Mouse (Mus musculus): ENCODE data around the gene Csf2rb2. TPM values are rescaled to one million over a fixed set of nuclear protein-coding genes. Genes with fewer than 3 reads are reported as not detected.
A peak's percentile ranks its signal among the peaks of the same experiment; 100 is the strongest.

Csf2rb2 gene
- polyA plus RNA-seq, 1 experiment from 2014 or later = 0.17 TPM

DNA sequence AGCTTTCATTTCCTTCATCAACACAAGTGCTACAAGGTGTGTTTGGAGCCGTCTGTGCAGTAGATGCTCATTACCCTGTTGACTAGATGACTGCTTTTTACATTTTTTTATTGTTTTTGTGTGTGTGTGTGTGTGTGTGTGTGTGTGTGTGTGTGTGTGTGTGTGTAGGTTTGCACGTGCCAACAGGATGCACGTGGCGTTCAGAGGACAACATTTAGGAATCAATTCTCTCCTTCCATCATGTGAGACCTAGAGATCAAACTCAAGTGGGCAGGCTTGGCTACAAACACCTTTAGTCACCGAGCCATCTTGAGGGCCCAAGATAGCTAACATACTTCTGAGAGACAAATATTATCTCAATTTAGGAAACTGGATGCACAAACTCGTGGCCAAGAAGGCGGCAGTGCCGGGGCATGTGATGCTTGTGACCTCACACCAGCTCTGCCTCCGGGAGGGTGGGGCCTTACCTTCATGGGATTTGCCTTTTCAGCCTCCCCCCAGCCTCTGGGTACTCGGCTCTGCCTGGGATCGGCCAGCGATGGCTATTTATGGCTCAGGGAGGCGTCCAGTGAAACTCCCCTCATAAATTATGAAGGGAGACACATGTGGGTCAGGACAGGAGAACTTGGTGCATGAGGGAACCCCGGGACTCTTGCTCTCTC is 65.4 kb downstream of the Csf2rb2 start:
- Histone ChIP-seq H3K9ac (ENCODE audit: low read length) (no peak overlapping the region), H3K27ac (replicated peaks) (no peak overlapping the region), H3K4me3 (ENCODE audit: low read depth, low read length) (no peak overlapping the region), H3K27me3 (ENCODE audit: control insufficient read depth, insufficient read depth, low read length) (no peaks in the 10 kb centered on the region), H3K9me3 (ENCODE audit: control insufficient read depth, low read length) (no peaks in the 10 kb centered on the region), H3K4me1 (replicated peaks; ENCODE audit: control insufficient read depth, insufficient read depth) (no peaks in the 10 kb centered on the region), H3K36me3 (ENCODE audit: control insufficient read depth, insufficient read depth, low read length) (no peaks in the 10 kb centered on the region), H3K4me2 (replicated peaks; ENCODE audit: low read depth) (no peak overlapping the region)
- TF ChIP-seq EP300 (optimal IDR thresholded peaks at IDR 0.05) (no peak), CTCF (IDR thresholded peaks at IDR 0.05; ENCODE audit: low read depth) (no peak)
- DNase-seq (ENCODE audit: low spot score) = no peak
- no peak for ATAC-seq (ENCODE audit: low FRiP score, low TSS enrichment)
- WGBS = 55% methylated on average over 14 of the region's 14 CpGs

GRCm38 (mm10) chr15:78239453-78239852 is 66.1 kb downstream of the Csf2rb2 start:
- Histone ChIP-seq H3K27me3 (ENCODE audit: control insufficient read depth, insufficient read depth, low read length) (no peaks in the 10 kb centered on the region), H3K4me3 (ENCODE audit: low read depth, low read length) (no peak overlapping the region), H3K4me1 (replicated peaks; ENCODE audit: control insufficient read depth, insufficient read depth) (no peaks in the 10 kb centered on the region), H3K4me2 (replicated peaks; ENCODE audit: low read depth) (no peak overlapping the region), H3K27ac (replicated peaks) (no peak overlapping the region), H3K9me3 (ENCODE audit: control insufficient read depth, low read length) (no peaks in the 10 kb centered on the region), H3K36me3 (ENCODE audit: control insufficient read depth, insufficient read depth, low read length) (no peaks in the 10 kb centered on the region), H3K9ac (ENCODE audit: low read length) (no peak overlapping the region)
- 27% methylated on average over 10 of the region's 10 CpGs for WGBS
- ATAC-seq (ENCODE audit: low FRiP score, low TSS enrichment) (0 out of 2 replicates have a peak, but pooled peaks have one; percentile 31), DNase-seq (ENCODE audit: low spot score) (peak; percentile 68)
- no peak for TF ChIP-seq EP300 (optimal IDR thresholded peaks at IDR 0.05)
- peak; percentile 99 for TF ChIP-seq CTCF (IDR thresholded peaks at IDR 0.05; ENCODE audit: low read depth)

- DNase-seq (ENCODE audit: low spot score) (no peak), ATAC-seq (ENCODE audit: low FRiP score, low TSS enrichment) (no peak; the same call in 1 of the 2 replicates)
- Histone ChIP-seq H3K36me3 (ENCODE audit: control insufficient read depth, insufficient read depth, low read length) (no peaks in the 10 kb centered on the region), H3K4me1 (replicated peaks; ENCODE audit: control insufficient read depth, insufficient read depth) (no peaks in the 10 kb centered on the region), H3K27ac (replicated peaks) (no peak overlapping the region), H3K9ac (ENCODE audit: low read length) (no peak overlapping the region), H3K4me2 (replicated peaks; ENCODE audit: low read depth) (no peak overlapping the region), H3K27me3 (ENCODE audit: control insufficient read depth, insufficient read depth, low read length) (no peaks in the 10 kb centered on the region), H3K4me3 (ENCODE audit: low read depth, low read length) (no peak overlapping the region), H3K9me3 (ENCODE audit: control insufficient read depth, low read length) (no peaks in the 10 kb centered on the region)
- TF ChIP-seq CTCF (IDR thresholded peaks at IDR 0.05; ENCODE audit: low read depth) (peak; percentile 33), EP300 (optimal IDR thresholded peaks at IDR 0.05) (no peak)
- WGBS = 50% methylated on average over 5 of the region's 5 CpGs
Measured at GRCm38 (mm10) chr15:78234823-78235509, 70.6 kb downstream of the Csf2rb2 start.

Small RNA genes lying within 50 kb of the gene (microRNA-seq; reads per million reads assigned to microRNA genes)
- gene Mir7676-1 = not detected
- not detected for gene Mir7676-2

Other genes with a start within 250 kb of the Csf2rb2 start
- 0.02 and 0.05 TPM in 2 replicates for gene Cacng2, start 185.7 kb downstream of the Csf2rb2 start, polyA plus RNA-seq (2015; fragmentation: Nextera tagmentation; extraction: Ambion mirVana)
- gene Ift27, start 131.6 kb downstream of the Csf2rb2 start, polyA plus RNA-seq (2015; fragmentation: Nextera tagmentation; extraction: Ambion mirVana) = 42.2 and 42.5 TPM in 2 replicates
- gene Pvalb, start 99.3 kb downstream of the Csf2rb2 start, polyA plus RNA-seq (2015; fragmentation: Nextera tagmentation; extraction: Ambion mirVana) = 0.11 TPM in 1 of 2 replicates, not detected in the other
- gene Ncf4, start 60.9 kb downstream of the Csf2rb2 start, polyA plus RNA-seq (2015; fragmentation: Nextera tagmentation; extraction: Ambion mirVana) = 2.7 and 2.9 TPM in 2 replicates
- gene Csf2rb, start 20.0 kb upstream of the Csf2rb2 start, polyA plus RNA-seq (2015; fragmentation: Nextera tagmentation; extraction: Ambion mirVana) = 0.99 and 1.0 TPM in 2 replicates
- not detected in 2 replicates for gene Tex33, start 90.2 kb upstream of the Csf2rb2 start, polyA plus RNA-seq (2015; fragmentation: Nextera tagmentation; extraction: Ambion mirVana)
- gene Tst, start 100.2 kb upstream of the Csf2rb2 start, polyA plus RNA-seq (2015; fragmentation: Nextera tagmentation; extraction: Ambion mirVana) = 153 and 177 TPM in 2 replicates
- gene Mpst, start 100.7 kb upstream of the Csf2rb2 start, polyA plus RNA-seq (2015; fragmentation: Nextera tagmentation; extraction: Ambion mirVana) = 5.6 and 5.7 TPM in 2 replicates
- 25.9 and 26.2 TPM in 2 replicates for gene Kctd17, start 122.8 kb upstream of the Csf2rb2 start, polyA plus RNA-seq (2015; fragmentation: Nextera tagmentation; extraction: Ambion mirVana)
- 0.48 and 0.50 TPM in 2 replicates for gene Tmprss6, start 162.9 kb upstream of the Csf2rb2 start, polyA plus RNA-seq (2015; fragmentation: Nextera tagmentation; extraction: Ambion mirVana)
- 0.24 and 0.30 TPM in 2 replicates for gene Il2rb, start 189.6 kb upstream of the Csf2rb2 start, polyA plus RNA-seq (2015; fragmentation: Nextera tagmentation; extraction: Ambion mirVana)
- gene C1qtnf6, start 225.7 kb upstream of the Csf2rb2 start, polyA plus RNA-seq (2015; fragmentation: Nextera tagmentation; extraction: Ambion mirVana) = 20.2 and 24.6 TPM in 2 replicates
- 0.02 and 0.08 TPM in 2 replicates for gene Sstr3, start 239.0 kb upstream of the Csf2rb2 start, polyA plus RNA-seq (2015; fragmentation: Nextera tagmentation; extraction: Ambion mirVana)